Mouse (Mus musculus) heart, embryonic 10.5 days (tissue): ENCODE data around the gene Ezh2. TPM values are rescaled to one million over a fixed set of nuclear protein-coding genes. Genes with fewer than 3 reads are reported as not detected.
"Not testable (repeated sequence)": the region's sequence is repeated elsewhere in the genome, so short reads cannot be mapped to it uniquely, and the experiment has no call there.

Experiments used
- DNase-seq: peaks from one replicate; pipeline ENCODE4 v3.0.0-alpha.2; 2017; ENCODE audit warnings: low spot score
- H3K27ac ChIP-seq: fragments of 300-500 bp; sonication (generic); 2 replicates; pipeline ENCODE4 v1.5.1; 2016; ENCODE audit warnings: mild to moderate bottlenecking
- H3K27me3 ChIP-seq: fragments of 300-500 bp; sonication (generic); 2 replicates; pipeline ENCODE4 v1.6.1; 2016; ENCODE audit warnings: mild to moderate bottlenecking; ENCODE audit not compliant: poor library complexity, insufficient read depth, severe bottlenecking
- H3K36me3 ChIP-seq: fragments of 300-500 bp; sonication (generic); 2 replicates; pipeline ENCODE4 v1.6.1; 2016; ENCODE audit warnings: mild to moderate bottlenecking, moderate library complexity
- H3K4me1 ChIP-seq: fragments of 300-500 bp; sonication (generic); 2 replicates; pipeline ENCODE4 v1.6.1; 2016; ENCODE audit warnings: mild to moderate bottlenecking
- H3K4me3 ChIP-seq: fragments of 300-500 bp; sonication (generic); 2 replicates; pipeline ENCODE4 v1.5.1; 2016; ENCODE audit warnings: mild to moderate bottlenecking, moderate library complexity
- H3K9me3 ChIP-seq: fragments of 300-500 bp; sonication (generic); 2 replicates; pipeline ENCODE4 v1.6.1; 2016; ENCODE audit warnings: mild to moderate bottlenecking, moderate library complexity
- WGBS: fragments of 180-500 bp; shearing (Covaris S2); methylation state at CpG from one replicate; pipeline ENCODE4 v1.1.7; 2016; 5-methylcytosine and 5-hydroxymethylcytosine counted together
- polyA plus RNA-seq: library from polyadenylated mRNA; unstranded; fragments of >200 nt; fragmentation: Nextera tagmentation; extraction: Ambion mirVana; gene quantifications from 2 replicates; pipeline ENCODE4 v1.2.1, GENCODE M21; 2016

Gene Ezh2
- 68.1 and 111 TPM in 2 replicates for polyA plus RNA-seq

DNA sequence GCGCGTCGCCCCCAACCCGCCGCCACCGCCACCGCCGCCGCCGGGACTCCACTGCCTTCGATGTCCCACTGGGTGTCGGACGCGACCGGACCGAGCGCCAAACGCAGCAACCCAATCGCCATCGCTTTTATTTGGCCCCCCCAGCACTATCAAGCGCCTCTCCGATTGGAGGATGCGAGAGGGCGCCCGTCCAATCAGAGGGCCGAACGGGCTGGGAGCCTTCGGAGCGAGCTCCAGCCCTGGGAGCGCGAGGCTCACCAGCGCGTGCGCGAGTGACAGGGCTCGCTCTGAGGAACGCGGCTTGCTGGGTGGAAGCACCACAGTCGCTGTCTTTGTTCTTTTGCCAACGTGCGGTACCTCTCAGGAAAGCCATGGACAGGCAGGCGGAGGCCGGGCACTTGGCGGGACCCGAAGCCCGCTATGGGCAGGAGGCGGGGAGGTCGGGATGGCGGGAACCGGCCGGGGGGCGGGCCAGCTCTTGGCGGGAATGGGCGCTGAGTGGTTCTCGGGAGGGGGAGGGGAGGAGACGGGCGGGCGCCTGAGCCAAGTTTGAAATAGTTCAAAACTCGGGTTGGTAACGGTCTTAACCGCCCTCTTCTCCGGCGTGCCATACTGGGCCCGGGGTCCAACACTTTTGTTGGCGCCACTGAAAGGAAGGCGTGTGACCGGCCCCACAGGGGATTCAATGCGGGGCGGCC lies at the start of gene Ezh2:
Gene Ezh2 (minus strand): TSS at position 416 of the 698 bp plus-strand sequence.
- H3K36me3 ChIP-seq, result no peaks in the 10 kb centered on the region
- H3K4me3 ChIP-seq, result peak within 1 kb of the TSS; percentile 81
- no peaks in the 10 kb centered on the region for H3K27me3 ChIP-seq
- peak within 1 kb of the TSS; percentile 100 for H3K27ac ChIP-seq
- WGBS, result under 1% methylated on average over 69 of the region's 69 CpGs
- H3K4me1 ChIP-seq, result peaks cover 3% of the 10 kb centered on the region; the same call in 1 of the 2 replicates
- H3K9me3 ChIP-seq, result no peaks in the 10 kb centered on the region
- peak; percentile 99 for DNase-seq

DNA sequence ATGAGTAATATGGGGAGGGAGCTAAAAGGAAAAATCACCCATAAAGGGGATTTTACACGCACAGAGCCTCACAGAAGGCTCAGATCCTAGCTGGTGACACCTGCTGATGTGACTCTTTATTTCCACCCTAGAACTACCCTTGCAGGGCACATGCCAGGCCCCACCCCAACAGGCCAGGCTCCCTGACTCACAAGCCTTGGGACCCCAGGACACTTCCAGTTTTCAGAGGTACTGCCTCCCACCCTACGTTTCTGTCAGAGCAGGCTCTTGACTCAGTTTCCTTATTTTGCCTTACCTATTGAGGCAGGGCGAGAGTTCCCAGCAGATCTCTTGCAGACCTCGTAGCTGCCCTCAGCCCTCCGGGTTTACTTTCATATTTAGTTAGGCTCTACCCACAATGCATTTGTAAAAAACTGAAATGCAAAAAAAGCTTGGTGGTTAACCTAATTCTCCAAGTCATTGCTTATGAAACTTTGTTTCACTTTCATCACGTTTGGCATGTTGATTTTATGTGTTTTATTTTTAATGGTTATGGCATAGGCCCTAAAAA lies 41.5 kb upstream of the Ezh2 start:
- Histone ChIP-seq H3K27ac (no peak overlapping the region), H3K36me3 (no peaks in the 10 kb centered on the region), H3K4me3 (no peak overlapping the region), H3K4me1 (no peaks in the 10 kb centered on the region), H3K9me3 (no peaks in the 10 kb centered on the region), H3K27me3 (no peaks in the 10 kb centered on the region)
- WGBS, result 63% methylated on average over 6 of the region's 6 CpGs
- DNase-seq, result no peak

DNA sequence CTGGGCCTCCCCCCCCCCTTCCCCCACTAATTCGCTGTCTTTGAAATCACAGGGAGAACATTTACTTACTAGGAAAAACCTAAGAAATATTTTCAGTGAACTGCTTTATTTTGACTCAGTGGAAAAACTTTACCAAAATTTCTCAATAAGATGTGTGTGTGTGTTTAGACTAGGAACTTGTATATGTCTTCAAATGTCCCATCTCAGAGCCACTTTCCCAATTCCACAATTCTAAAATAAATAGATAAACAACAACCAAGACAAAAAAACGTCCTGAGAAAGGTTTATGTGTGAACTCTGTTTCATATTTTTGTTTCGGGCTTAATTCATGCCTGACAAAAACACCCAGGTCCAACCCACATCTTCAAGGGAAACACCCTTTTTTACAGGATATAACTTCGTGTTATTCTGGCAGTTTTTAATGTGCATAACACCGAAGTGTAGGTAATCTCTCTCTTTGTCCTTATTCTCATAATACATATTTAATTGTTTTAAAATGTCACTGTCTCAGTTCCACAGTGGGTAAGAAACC lies 40.9 kb upstream of the Ezh2 start:
- H3K36me3 ChIP-seq, result no peaks in the 10 kb centered on the region
- H3K27ac ChIP-seq, result no peak overlapping the region
- H3K27me3 ChIP-seq, result no peaks in the 10 kb centered on the region
- H3K4me3 ChIP-seq, result no peak overlapping the region
- no peak for DNase-seq
- no peaks in the 10 kb centered on the region for H3K9me3 ChIP-seq
- WGBS, result 72% methylated on average over 5 of the region's 5 CpGs
- no peaks in the 10 kb centered on the region for H3K4me1 ChIP-seq

DNA sequence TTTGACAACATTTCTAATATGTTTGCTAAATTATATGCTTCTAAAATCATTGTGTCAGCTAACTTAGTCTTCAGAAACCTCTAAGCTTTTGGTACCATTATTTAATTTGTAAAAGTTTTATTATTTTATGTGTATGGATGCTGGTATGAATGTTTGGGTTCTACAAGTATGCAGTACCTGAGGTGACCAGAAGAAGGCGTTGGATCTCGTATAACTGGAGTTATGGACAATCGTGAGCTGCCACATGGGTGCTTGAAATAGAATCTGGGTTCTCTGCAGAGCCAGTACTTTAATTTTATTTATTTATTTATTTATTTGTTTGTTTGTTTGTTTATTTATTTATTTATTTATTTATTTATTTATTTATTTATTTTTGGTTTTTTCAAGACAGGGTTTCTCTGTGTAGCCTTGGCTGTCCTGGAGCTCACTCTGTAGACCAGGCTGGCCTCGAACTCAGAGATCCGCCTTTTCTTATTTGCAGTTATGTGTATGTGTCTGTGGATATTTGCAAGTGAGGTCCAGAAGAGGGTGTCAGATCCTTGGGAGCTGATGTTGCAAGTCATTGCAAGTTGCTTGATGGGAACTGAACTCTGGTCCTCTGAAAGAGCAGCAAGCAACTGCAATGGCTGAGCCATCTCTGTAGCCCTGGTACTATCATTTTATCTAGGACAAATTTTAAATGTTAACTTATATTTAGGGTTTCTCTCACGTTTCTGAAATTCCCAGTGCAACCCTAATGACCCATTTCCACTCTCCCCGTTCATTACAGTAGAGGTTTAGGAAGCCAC lies 40.3 kb upstream of the Ezh2 start:
- WGBS, result 65% methylated on average over 7 of the region's 7 CpGs
- Histone ChIP-seq H3K4me1 (no peaks in the 10 kb centered on the region), H3K36me3 (no peaks in the 10 kb centered on the region), H3K9me3 (no peaks in the 10 kb centered on the region), H3K27ac (no peak overlapping the region), H3K27me3 (no peaks in the 10 kb centered on the region), H3K4me3 (no peak overlapping the region)
- no peak for DNase-seq

DNA sequence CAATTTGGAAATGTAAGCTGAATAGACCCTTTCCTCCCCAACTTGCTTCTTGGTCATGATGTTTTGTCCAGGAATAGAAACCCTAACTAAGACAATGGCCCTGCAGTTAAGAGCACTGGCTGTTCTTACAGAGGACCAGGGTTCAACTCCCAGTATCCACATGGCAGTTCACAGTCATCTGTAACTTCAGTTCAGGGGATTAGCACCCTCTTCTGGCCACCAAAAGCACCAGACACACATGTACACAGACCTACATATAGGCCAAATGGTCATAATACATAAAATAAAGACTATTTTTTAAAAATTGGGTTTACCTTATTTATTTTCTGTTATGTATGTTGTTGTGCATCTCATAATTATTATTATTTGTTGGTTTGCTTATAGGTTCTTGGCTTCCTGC lies 38.3 kb upstream of the Ezh2 start:
- Histone ChIP-seq H3K4me3 (no peak overlapping the region), H3K9me3 (no peaks in the 10 kb centered on the region), H3K36me3 (no peaks in the 10 kb centered on the region), H3K27ac (no peak overlapping the region), H3K27me3 (no peaks in the 10 kb centered on the region), H3K4me1 (no peaks in the 10 kb centered on the region)
- no peak for DNase-seq

DNA sequence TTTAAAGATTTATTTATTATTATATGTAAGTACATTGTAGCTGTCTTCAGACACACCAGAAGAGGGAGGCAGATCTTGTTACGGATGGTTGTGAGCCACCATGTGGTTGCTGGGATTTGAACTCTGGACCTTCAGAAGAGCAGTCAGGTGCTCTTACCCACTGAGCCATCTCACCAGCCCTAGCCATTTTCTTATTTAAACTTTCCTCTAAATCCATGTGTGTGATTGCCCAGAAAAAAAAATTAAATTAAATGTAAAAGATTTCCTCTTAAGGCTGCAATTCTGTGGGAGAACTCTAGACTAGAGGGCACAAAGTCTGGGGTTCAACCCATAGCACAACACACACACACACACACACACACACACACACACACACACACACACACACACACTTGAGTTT lies 34.9 kb upstream of the Ezh2 start:
- 90% methylated on average over 1 of the region's 1 CpGs for WGBS
- not testable (repeated sequence) for H3K36me3 ChIP-seq, H3K27ac ChIP-seq, H3K27me3 ChIP-seq, H3K4me3 ChIP-seq, H3K9me3 ChIP-seq, DNase-seq, H3K4me1 ChIP-seq

DNA sequence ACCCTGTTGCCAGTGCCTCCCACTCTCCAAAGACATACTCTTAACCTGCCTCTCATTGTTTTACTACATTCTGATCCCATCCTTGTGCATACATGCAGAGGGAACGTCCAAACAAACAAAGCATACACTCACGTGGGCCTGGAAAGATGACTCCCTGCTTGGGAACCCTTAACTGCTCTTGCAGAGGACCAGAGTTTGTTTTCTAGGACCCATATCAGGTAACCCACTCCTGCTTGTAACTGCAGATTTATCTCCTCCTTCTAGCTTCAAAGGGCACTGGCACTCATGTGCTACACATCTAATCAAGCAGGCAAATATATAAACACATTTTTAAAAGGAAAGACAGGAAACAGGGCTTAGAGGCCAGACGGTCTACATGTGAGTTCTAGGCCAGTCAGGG lies 32.8 kb upstream of the Ezh2 start:
- Histone ChIP-seq H3K9me3 (no peaks in the 10 kb centered on the region), H3K4me3 (no peak overlapping the region), H3K27ac (no peak overlapping the region), H3K36me3 (no peaks in the 10 kb centered on the region), H3K4me1 (no peaks in the 10 kb centered on the region), H3K27me3 (no peaks in the 10 kb centered on the region)
- WGBS, result 39% methylated on average over 3 of the region's 3 CpGs
- no peak for DNase-seq

DNA sequence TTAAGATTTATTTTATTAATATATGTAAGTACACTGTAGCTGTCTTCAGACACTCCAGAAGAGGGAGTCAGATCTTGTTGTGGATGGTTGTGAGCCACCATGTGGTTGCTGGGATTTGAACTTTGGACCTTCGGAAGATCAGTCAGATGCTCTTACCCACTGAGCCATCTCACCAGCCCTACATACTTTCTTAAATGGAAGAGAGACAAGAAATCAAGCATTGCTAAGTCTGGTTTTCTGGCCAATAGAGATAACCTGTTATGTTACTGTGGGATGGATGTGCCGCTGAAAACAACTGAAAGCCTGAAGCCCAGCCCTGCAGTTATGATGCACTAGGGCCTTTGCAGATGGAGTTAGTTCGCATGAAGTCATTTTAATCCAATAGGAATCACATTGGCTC lies 31.8 kb upstream of the Ezh2 start:
- not testable (repeated sequence) for H3K27ac ChIP-seq, H3K9me3 ChIP-seq, H3K36me3 ChIP-seq, H3K27me3 ChIP-seq, H3K4me1 ChIP-seq, H3K4me3 ChIP-seq, DNase-seq
- 80% methylated on average over 3 of the region's 3 CpGs for WGBS

DNA sequence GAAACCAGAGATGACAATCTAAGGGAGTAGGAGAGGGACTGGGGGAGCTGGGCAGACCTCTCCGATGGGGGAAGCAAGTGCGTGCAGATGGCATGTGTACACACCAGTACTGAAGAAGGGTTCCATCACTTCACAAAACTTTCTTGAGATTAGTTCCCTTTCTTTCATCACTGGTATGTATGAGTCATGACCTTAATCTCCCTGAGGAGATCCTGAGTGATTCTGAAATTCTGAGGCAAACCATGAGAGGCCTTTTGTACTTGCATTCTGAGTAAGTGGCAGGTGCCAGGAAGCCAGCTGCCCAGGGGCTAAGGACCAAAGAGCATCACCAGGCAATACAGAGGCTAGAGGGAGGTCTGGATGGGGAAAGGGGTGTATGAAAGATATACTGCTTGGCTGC lies 25.9 kb upstream of the Ezh2 start:
- Histone ChIP-seq H3K4me3 (no peak overlapping the region), H3K9me3 (no peaks in the 10 kb centered on the region), H3K27me3 (no peaks in the 10 kb centered on the region), H3K36me3 (no peaks in the 10 kb centered on the region), H3K27ac (no peak overlapping the region), H3K4me1 (no peaks in the 10 kb centered on the region)
- no peak for DNase-seq
- WGBS, result 67% methylated on average over 2 of the region's 2 CpGs

DNA sequence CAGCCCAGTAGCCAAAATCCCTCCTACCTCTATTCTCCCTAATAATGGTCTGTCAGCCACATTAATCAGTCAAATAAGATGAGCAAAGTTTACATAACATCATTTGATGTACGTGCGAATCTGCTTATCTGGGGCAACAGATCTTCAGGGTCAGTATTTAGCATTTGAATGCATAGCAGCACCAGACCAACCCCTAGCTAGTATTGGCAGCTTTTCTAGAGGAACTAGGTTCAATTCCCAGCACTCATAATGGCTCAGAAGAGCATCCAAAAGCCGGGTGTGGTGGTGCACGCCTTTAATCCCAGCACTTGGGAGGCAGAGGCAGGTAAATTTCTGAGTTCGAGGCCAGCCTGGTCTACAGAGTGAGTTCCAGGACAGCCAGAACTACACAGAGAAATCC lies 13.2 kb upstream of the Ezh2 start:
- H3K27me3 ChIP-seq, DNase-seq: not testable (repeated sequence)
- 53% methylated on average over 5 of the region's 5 CpGs for WGBS

DNA sequence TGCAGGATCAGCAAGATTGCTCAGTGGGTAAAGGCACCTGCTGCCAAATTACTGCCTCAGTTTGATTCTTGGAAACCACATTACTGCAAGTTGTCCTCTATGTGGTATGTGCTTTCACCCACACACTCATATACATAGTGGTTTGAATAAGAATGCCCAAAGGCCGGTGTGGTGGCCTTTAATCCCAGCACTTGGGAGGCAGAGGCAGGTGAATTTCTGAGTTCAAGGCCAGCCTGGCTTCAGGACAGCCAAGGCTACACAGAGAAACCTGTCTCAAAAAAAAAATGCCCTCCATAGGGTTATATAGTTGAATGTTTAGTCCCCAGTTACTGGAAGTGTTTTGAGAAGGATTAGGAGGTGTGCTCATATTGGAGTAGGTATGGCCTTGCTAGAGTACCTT lies 6.8 kb upstream of the Ezh2 start:
- WGBS, result 66% methylated on average over 1 of the region's 1 CpGs
- DNase-seq, result no peak
- no peaks in the 10 kb centered on the region for H3K36me3 ChIP-seq
- H3K4me1 ChIP-seq, result no peaks in the 10 kb centered on the region
- no peaks in the 10 kb centered on the region for H3K9me3 ChIP-seq
- no peak overlapping the region for H3K27ac ChIP-seq
- H3K4me3 ChIP-seq, result no peak overlapping the region
- H3K27me3 ChIP-seq, result no peaks in the 10 kb centered on the region

More for the DNA sequence above, 13.2 kb upstream of the Ezh2 start:
- not testable (repeated sequence) for H3K9me3 ChIP-seq, H3K4me3 ChIP-seq, H3K27ac ChIP-seq, H3K4me1 ChIP-seq, H3K36me3 ChIP-seq

DNA sequence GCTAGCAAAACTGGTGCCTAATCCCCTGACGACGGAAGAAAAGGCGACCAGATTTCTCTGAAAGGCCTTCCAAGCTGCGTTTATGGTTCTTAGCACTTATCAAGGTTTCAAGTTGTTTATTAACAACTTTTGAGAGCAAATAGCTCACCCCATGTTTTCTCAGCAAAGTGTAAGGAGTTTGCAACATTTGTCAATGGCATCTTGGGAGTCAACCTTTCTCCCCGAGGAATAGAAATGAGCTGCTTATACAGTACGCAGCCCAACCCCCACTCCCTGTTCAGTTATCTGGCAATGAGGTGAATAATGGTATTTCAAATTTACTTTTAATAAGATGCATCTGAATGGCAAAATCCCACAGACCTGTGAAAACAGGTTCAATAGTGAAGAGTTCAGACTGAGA lies 555 bp upstream of the Ezh2 start:
- Histone ChIP-seq H3K9me3 (no peaks in the 10 kb centered on the region), H3K27ac (peak overlapping the region; percentile 100), H3K36me3 (no peaks in the 10 kb centered on the region), H3K4me3 (peak overlapping the region; percentile 81), H3K27me3 (no peaks in the 10 kb centered on the region), H3K4me1 (peaks cover 3% of the 10 kb centered on the region; the same call in 1 of the 2 replicates)
- no peak for DNase-seq
- WGBS, result 5% methylated on average over 6 of the region's 6 CpGs

DNA sequence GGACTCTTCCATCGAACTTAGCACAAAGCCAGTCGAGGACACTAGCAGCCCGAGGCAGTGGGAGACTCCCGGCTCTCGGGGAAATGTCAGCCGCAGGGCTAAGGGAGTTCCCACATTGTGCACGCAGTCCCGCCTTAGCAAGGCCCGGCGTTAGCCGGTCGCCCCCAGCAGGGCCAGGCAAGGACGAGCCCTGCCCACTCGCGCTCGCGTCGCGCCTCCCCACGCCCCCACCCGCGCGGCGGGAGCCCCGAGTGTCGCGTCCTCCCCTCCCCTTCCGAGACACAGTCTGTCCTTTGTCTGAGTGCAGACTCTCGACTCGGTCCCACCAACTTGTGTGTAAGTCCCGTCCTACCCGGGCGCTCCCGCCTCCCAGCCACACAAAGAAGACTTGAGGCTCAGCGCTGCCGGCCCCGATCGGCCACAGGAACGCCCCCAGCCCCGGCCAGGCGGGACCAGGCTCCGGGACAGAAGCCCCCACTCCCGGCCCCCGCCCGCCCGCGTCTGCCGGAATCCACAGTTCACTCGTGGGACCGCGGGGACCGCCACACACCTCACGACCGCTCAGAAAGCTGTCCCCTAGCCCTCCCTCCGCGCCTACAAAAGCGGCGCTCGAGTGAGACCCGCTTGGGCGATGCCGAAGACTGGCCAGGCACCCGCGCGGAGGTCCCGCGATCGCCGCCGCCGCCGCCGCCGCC lies 853 bp downstream of the Ezh2 start:
- DNase-seq, result peak; percentile 92
- H3K36me3 ChIP-seq, result no peaks in the 10 kb centered on the region
- under 1% methylated on average over 72 of the region's 74 CpGs for WGBS
- H3K4me1 ChIP-seq, result peaks cover 3% of the 10 kb centered on the region; the same call in 1 of the 2 replicates
- no peaks in the 10 kb centered on the region for H3K27me3 ChIP-seq
- H3K9me3 ChIP-seq, result no peaks in the 10 kb centered on the region
- peak overlapping the region; percentile 100 for H3K27ac ChIP-seq
- peak overlapping the region; percentile 81 for H3K4me3 ChIP-seq
